Mouse (Mus musculus): Measurements from ENCODE around the gene Ptprn2. TPM values are rescaled to one million over a fixed set of nuclear protein-coding genes. Genes with fewer than 3 reads are reported as not detected.

Ptprn2 gene
- polyA plus RNA-seq, 1 experiment from 2014 or later = 0.18 TPM

- no peak overlapping the region for H3K4me3 ChIP-seq (replicated peaks)
- H3K4me2 ChIP-seq = no peak overlapping the region
- H3K27me3 ChIP-seq = no peaks in the 10 kb centered on the region
- ATAC-seq (replicated peaks; ENCODE audit: low FRiP score) = no peak
- H3K9me3 ChIP-seq (replicated peaks) = no peaks in the 10 kb centered on the region
- 48% methylated on average over 3 of the region's 3 CpGs for WGBS
- no peak overlapping the region for H3K27ac ChIP-seq
- H3K36me3 ChIP-seq = no peaks in the 10 kb centered on the region
- no peaks in the 10 kb centered on the region for H3K4me1 ChIP-seq
- no peak overlapping the region for H3K9ac ChIP-seq
Measured at GRCm38 (mm10) chr12:117039411-117039810, 553.9 kb downstream of the Ptprn2 start.

GRCm38 (mm10) chr12:117041409-117041808 lies 555.9 kb downstream of the Ptprn2 start:
- ATAC-seq (replicated peaks; ENCODE audit: low FRiP score) = no peak
- no peaks in the 10 kb centered on the region for H3K9me3 ChIP-seq (replicated peaks)
- H3K9ac ChIP-seq = no peak overlapping the region
- 95% methylated on average over 2 of the region's 2 CpGs for WGBS
- no peaks in the 10 kb centered on the region for H3K36me3 ChIP-seq
- H3K4me1 ChIP-seq = no peaks in the 10 kb centered on the region
- H3K27ac ChIP-seq = no peak overlapping the region
- H3K4me2 ChIP-seq = no peak overlapping the region
- no peaks in the 10 kb centered on the region for H3K27me3 ChIP-seq
- no peak overlapping the region for H3K4me3 ChIP-seq (replicated peaks)

GRCm38 (mm10) chr12:117042706-117043105 lies 557.2 kb downstream of the Ptprn2 start:
- Histone ChIP-seq H3K9me3 (replicated peaks) (no peaks in the 10 kb centered on the region), H3K4me2 (no peak overlapping the region), H3K27me3 (no peaks in the 10 kb centered on the region), H3K4me3 (replicated peaks) (no peak overlapping the region), H3K27ac (no peak overlapping the region), H3K36me3 (no peaks in the 10 kb centered on the region), H3K4me1 (no peaks in the 10 kb centered on the region), H3K9ac (no peak overlapping the region)
- no peak for ATAC-seq (replicated peaks; ENCODE audit: low FRiP score)
- 78% methylated on average over 7 of the region's 7 CpGs for WGBS

- Histone ChIP-seq H3K36me3 (no peaks in the 10 kb centered on the region), H3K4me3 (replicated peaks) (no peak overlapping the region), H3K4me1 (no peaks in the 10 kb centered on the region), H3K27me3 (no peaks in the 10 kb centered on the region), H3K27ac (no peak overlapping the region), H3K4me2 (no peak overlapping the region), H3K9ac (no peak overlapping the region), H3K9me3 (replicated peaks) (no peaks in the 10 kb centered on the region)
- ATAC-seq (replicated peaks; ENCODE audit: low FRiP score) = peak; percentile 54; the same call in 1 of the 2 replicates
- 25% methylated on average over 3 of the region's 3 CpGs for WGBS
Measured at GRCm38 (mm10) chr12:117047384-117048251, 562.1 kb downstream of the Ptprn2 start.

- Histone ChIP-seq H3K4me3 (replicated peaks) (no peak overlapping the region), H3K9me3 (replicated peaks) (no peaks in the 10 kb centered on the region), H3K4me1 (peaks cover 6% of the 10 kb centered on the region; the same call in 1 of the 2 replicates), H3K27ac (no peak overlapping the region), H3K27me3 (no peaks in the 10 kb centered on the region), H3K9ac (no peak overlapping the region), H3K36me3 (no peaks in the 10 kb centered on the region), H3K4me2 (no peak overlapping the region)
- 84% methylated on average over 10 of the region's 10 CpGs for WGBS
- ATAC-seq (replicated peaks; ENCODE audit: low FRiP score) = no peak
Measured at GRCm38 (mm10) chr12:117049829-117050228, 564.3 kb downstream of the Ptprn2 start.

- H3K27me3 ChIP-seq = no peaks in the 10 kb centered on the region
- no peak for ATAC-seq (replicated peaks; ENCODE audit: low FRiP score)
- H3K9ac ChIP-seq = no peak overlapping the region
- no peaks in the 10 kb centered on the region for H3K36me3 ChIP-seq
- WGBS = 70% methylated on average over 9 of the region's 9 CpGs
- H3K27ac ChIP-seq = no peak overlapping the region
- H3K4me2 ChIP-seq = peak overlapping the region; percentile 44
- peaks cover 6% of the 10 kb centered on the region; the same call in 1 of the 2 replicates for H3K4me1 ChIP-seq
- no peaks in the 10 kb centered on the region for H3K9me3 ChIP-seq (replicated peaks)
- no peak overlapping the region for H3K4me3 ChIP-seq (replicated peaks)
Measured at GRCm38 (mm10) chr12:117053223-117053850, 567.8 kb downstream of the Ptprn2 start.

- ATAC-seq (replicated peaks; ENCODE audit: low FRiP score) = peak; percentile 59
- H3K4me2 ChIP-seq = peak overlapping the region; percentile 44
- no peaks in the 10 kb centered on the region for H3K27me3 ChIP-seq
- no peaks in the 10 kb centered on the region for H3K9me3 ChIP-seq (replicated peaks)
- H3K9ac ChIP-seq = no peak overlapping the region
- no peak overlapping the region for H3K4me3 ChIP-seq (replicated peaks)
- H3K36me3 ChIP-seq = no peaks in the 10 kb centered on the region
- peaks cover 6% of the 10 kb centered on the region; the same call in 1 of the 2 replicates for H3K4me1 ChIP-seq
- H3K27ac ChIP-seq = no peak overlapping the region
- WGBS = 28% methylated on average over 21 of the region's 21 CpGs
Measured at GRCm38 (mm10) chr12:117053851-117054769, 568.6 kb downstream of the Ptprn2 start.

- WGBS = 83% methylated on average over 10 of the region's 10 CpGs
Measured at GRCm38 (mm10) chr12:117054925-117055570, 569.5 kb downstream of the Ptprn2 start.

GRCm38 (mm10) chr12:117058184-117058958 lies 572.9 kb downstream of the Ptprn2 start:
- Histone ChIP-seq H3K27ac (no peak overlapping the region), H3K9me3 (replicated peaks) (no peaks in the 10 kb centered on the region), H3K36me3 (no peaks in the 10 kb centered on the region), H3K4me3 (replicated peaks) (no peak overlapping the region), H3K4me2 (no peak overlapping the region), H3K4me1 (peaks cover 6% of the 10 kb centered on the region; the same call in 1 of the 2 replicates), H3K9ac (no peak overlapping the region), H3K27me3 (no peaks in the 10 kb centered on the region)
- WGBS = 84% methylated on average over 6 of the region's 6 CpGs
- ATAC-seq (replicated peaks; ENCODE audit: low FRiP score) = 0 out of 2 replicates have a peak, but pooled peaks have one; percentile 13

More at GRCm38 (mm10) chr12:117054925-117055570, 569.5 kb downstream of the Ptprn2 start:
- Histone ChIP-seq H3K36me3 (no peaks in the 10 kb centered on the region), H3K4me1 (peaks cover 6% of the 10 kb centered on the region; the same call in 1 of the 2 replicates), H3K4me3 (replicated peaks) (no peak overlapping the region), H3K27me3 (no peaks in the 10 kb centered on the region), H3K9me3 (replicated peaks) (no peaks in the 10 kb centered on the region), H3K4me2 (no peak overlapping the region), H3K9ac (no peak overlapping the region), H3K27ac (no peak overlapping the region)
- no peak for ATAC-seq (replicated peaks; ENCODE audit: low FRiP score)

- Histone ChIP-seq H3K4me3 (replicated peaks) (no peak overlapping the region), H3K4me2 (no peak overlapping the region), H3K27me3 (no peaks in the 10 kb centered on the region), H3K9me3 (replicated peaks) (no peaks in the 10 kb centered on the region), H3K4me1 (peaks cover 4% of the 10 kb centered on the region; the same call in 1 of the 2 replicates), H3K9ac (no peak overlapping the region), H3K27ac (no peak overlapping the region), H3K36me3 (no peaks in the 10 kb centered on the region)
- 79% methylated on average over 7 of the region's 7 CpGs for WGBS
- ATAC-seq (replicated peaks; ENCODE audit: low FRiP score) = no peak
Measured at GRCm38 (mm10) chr12:117058975-117059374, 573.5 kb downstream of the Ptprn2 start.
